Mouse (Mus musculus): ENCODE results near the gene Lrrc8d.
A peak's percentile ranks its signal among the peaks of the same experiment; 100 is the strongest.

Gene Lrrc8d

GRCm38 (mm10) chr5:105822521-105823498 is 123.0 kb downstream of the Lrrc8d start:
- DNase-seq, result no peak

- peak; percentile 59 to 78 for DNase-seq
These were observed 124.5 kb downstream of the Lrrc8d start for GRCm38 (mm10) chr5:105824282-105824681.

DNA sequence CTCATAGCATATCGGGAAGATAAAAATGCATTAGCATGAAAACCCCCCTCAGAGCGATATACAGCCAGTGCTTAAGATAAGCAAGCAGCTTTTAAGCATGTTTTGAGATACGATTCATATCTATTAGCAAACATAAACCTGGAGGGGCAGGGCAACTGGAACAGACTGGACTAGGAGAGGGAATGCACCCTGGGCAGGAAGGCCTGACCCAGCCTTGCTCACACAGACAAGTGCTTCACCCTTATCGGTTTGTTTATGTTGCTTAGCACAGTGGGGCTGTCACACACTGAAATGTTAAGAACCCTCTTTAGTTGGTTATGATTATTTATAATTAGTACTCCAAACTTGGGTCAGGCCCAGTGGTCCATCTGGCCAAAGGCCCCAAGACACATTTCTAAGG is 125.1 kb downstream of the Lrrc8d start:
- peak in 1 of 2 experiments; percentile 58 for DNase-seq

- DNase-seq, result no peak
These were observed 127.2 kb downstream of the Lrrc8d start for GRCm38 (mm10) chr5:105826916-105827510.

GRCm38 (mm10) chr5:105828050-105828449 is 128.3 kb downstream of the Lrrc8d start:
- no peak for DNase-seq

GRCm38 (mm10) chr5:105829008-105829586 is 129.3 kb downstream of the Lrrc8d start:
- DNase-seq, result peak in 1 of 2 experiments; percentile 38

GRCm38 (mm10) chr5:105832140-105832539 is 132.4 kb downstream of the Lrrc8d start:
- DNase-seq, result no peak

- DNase-seq, result no peak
These were observed 134.2 kb downstream of the Lrrc8d start for GRCm38 (mm10) chr5:105833923-105834322.

- DNase-seq, result peak; percentile 56 to 72
These were observed 136.2 kb downstream of the Lrrc8d start for GRCm38 (mm10) chr5:105836006-105836405.

DNA sequence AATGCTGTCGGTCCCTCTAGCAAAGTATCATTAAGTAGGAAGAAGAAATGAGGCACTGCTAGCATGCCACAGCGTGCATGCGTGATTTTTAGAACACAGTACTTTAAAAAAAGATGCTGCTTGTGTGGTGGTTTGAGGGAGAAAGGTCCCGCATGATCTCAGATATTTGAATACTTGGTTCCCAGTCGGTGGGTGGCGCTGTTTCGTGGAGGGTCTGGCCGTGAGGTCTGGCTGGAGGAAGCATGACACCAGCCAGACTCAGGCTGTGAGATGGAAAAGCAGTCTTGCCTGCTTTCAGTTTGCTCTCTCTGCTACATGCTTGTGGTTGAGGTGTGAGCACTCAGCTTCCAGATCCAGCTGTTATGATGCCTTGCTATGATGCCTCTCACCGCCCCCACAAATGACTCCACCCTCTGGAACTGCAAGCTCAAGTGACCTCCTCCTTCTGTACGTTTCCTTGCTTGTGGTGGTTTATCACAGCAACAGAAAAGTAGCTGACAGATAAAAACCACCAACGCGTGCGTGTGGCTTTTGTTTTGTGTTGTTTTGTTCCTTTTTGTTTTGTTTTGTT is 140.1 kb downstream of the Lrrc8d start:
- no peak for DNase-seq

- no peak for DNase-seq
These were observed 144.4 kb downstream of the Lrrc8d start for GRCm38 (mm10) chr5:105844044-105844753.

GRCm38 (mm10) chr5:105845041-105845440 is 145.3 kb downstream of the Lrrc8d start:
- no peak for DNase-seq

DNA sequence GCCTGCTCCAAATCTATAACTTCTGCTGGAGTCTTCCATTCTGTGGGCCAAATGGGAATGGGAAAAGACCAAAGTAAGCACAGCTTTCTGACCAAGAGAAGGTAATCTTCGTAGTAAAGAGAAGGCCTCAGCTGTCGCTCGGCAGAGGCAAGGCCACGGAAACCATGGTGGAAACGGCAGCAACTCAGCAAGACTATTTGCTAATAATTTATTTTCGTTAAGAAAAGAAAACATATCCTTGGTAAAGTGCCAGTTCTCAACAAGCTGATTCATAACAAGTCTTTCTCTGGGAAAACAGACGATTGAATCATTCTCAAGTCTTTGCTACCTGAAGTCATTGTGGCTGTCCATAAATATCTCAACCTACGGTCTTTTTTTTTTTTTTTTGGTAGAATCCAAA is 148.0 kb downstream of the Lrrc8d start:
- DNase-seq, result no peak

- no peak for DNase-seq
These were observed 149.5 kb downstream of the Lrrc8d start for GRCm38 (mm10) chr5:105849222-105849621.

GRCm38 (mm10) chr5:105849643-105850042 is 149.9 kb downstream of the Lrrc8d start:
- no peak for DNase-seq

DNA sequence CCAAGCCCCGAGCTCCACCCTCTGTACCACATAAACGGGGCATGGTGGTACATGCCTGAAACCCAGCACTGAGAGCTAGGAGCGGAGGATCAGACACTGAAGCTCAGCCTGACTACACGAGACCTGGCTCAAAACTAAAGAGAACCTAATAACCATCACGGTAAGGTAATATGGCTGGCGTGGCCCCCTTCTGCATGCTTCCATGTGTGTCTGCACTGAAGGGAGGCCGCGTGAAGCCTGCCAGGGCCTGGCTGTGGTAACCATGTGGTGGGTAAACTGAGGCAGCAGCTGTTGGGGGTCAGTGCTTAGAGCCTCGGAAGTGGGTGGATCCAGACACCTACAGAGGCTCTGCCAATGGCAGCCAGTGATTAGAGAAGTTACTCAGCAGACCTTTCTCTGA is 153.5 kb downstream of the Lrrc8d start:
- no peak for DNase-seq

DNA sequence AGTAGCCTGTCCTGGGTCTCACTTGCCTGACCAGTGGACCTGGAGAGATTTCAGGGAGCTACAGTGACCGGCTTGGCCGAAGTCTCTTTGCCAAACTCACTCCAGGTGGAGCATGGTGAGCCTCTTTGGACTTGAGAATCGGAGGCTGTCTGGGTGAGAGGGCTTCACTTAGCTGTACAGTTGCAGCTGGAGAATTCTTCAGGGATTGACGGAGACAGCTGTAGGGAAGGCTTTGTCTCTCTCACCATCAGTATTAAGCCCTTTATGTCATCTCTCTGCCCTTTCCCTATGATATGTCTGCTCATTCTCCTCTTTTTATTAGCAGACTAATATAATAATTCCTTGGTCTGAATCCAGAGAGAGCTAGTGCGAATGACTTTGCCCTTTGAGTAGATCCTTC is 157.7 kb downstream of the Lrrc8d start:
- DNase-seq, result no peak

GRCm38 (mm10) chr5:105858754-105859694 is 159.3 kb downstream of the Lrrc8d start:
- peak; percentile 72 to 86 for DNase-seq

DNA sequence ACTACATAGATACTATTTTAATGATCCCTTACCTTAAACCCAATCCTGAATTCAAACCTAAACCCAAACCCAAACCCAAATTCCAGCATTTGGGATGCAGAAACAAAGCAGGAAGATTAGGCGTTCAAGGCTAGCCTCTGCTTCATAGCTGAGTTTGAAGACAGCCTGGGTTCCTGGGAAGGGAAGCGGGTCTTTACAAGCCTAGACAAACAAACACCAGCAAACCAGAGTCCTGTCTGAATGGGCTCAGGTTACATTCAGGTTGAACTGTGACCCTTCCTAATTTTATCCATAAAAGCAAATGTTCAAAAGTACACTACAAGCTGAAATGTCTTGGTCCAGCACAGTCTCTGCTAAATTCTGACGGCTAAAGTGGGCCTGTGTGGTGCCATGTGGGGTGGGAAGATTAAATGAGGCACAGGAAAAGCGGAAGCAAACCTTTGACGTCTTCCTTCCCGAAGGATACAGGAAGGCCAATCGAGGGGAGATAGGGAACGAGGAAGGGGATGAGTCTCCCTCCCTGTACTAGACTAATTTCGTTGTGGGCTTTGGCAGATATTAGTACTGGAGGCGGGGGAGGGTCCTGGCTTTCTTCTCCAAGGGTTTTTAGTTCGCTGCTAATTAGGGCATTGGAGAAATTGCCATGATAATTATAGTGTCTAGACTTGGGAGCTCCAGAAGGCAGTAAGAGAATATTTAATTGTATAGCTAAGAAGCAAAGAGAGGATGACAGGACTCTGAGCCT is 160.1 kb downstream of the Lrrc8d start:
- DNase-seq, result no peak

DNA sequence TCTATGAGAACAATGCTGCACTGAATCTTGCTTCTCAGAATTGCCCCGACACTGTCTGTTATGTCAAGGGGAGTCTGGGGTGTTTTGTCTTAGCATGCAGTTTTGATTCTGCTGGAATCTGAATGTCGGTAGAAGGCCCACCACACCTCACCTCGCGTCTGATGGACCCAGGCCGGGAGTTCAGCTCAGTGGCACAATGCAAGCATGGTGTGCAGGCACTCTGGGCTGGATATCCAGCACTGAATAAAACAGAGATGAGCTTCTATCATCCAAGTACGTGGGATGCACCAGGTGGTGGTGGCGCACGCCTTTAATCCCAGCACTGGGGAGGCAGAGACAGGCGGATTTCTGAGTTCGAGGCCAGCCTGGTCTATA is 160.7 kb downstream of the Lrrc8d start:
- DNase-seq, result no peak

DNA sequence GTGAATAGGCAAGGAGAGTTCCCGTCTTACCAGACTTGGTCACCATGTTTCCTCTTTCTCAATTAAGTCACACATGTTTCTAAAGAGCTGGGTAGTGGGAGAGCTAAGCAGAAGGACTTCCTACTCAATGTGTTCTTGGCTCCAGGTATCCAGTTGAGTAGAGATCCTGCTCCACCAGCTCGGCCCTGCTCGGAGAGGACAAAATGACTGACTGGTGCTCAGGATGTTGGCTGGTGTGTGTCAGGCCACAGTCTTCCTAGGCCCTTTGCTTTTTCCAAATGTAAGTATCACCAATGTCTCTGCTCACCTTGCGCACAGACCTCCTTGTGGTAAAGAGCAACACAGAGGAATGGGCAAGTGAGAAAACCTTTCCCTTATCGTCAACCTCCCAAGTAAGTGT is 161.8 kb downstream of the Lrrc8d start:
- DNase-seq, result no peak

Measured in lung, adult 18-20 months (tissue).